Mouse (Mus musculus) yolk sac, embryonic 10.5 days (tissue): ENCODE measurements around the gene Tyw1.

Source experiments
- DNase-seq: peaks from one replicate; pipeline ENCODE4 v3.0.0-alpha.2; 2017; ENCODE audit warnings: low spot score

The Tyw1 gene

DNA sequence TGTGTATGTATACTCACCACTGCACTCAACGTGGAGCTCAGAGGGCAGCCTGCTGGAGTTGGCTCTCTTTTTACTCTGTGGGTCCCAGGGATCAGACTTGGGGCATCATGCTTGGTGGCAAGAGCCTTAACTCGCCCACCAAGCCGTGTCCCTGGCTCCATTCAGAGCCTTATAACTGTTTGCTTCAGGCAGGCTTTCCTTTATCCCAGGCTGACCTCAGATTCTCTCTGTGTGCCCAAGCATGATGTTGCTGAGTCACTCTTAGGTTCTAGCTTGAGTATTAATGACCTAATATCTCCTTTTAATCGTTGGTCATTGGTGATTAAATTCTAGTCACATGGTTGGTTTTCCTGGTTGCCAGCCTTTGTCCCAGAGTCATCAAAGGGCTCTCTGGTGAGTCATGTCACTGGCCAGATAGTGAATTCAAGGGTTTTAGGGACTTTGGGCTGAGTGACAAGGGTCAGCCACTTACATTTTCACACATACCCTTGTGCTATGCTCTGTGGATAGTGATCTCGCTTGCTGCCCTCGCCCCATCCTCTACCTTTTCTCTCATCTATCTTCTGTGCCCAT lies 9.1 kb downstream of the Tyw1 start:
- DNase-seq: no peak

DNA sequence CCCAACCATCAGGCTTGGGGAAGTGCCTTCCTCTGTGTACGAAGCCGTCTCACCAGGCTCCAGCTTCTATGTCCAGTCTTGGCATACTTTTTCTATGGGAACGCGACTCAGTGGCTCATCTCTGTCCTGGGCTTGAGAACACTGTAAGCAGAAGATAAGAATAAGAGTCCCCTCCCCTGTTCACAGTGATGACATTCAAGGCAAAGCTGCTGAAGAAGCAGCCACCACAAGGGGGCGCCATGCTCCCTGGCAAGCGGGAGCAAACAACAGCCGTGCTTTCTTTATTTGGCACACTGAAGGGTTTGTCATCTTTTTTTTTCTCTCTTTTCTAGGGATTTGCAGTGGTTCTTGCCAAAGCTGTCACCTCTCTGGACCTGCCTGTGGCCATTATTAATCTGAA lies 11.2 kb downstream of the Tyw1 start:
- DNase-seq: no peak

DNA sequence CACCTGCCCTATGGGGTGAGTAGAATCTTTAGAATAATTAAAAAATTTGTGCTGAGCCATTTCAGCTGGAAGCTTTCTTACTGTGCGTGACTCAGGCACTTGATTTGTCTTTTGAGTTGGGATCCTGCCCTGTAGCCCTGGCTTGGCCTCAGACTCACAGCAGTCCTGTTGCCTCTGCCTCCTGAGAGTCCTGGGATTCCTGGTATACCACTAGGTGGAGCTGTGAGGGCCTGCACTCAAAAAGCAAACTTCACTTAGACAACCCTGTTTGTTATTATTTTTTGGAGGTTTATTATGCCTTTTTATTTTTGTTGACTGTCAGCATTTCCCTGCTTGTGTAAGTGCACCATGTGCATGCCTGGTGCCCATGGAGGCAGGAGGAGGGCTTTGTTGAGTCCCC lies 11.9 kb downstream of the Tyw1 start:
- no peak for DNase-seq

DNA sequence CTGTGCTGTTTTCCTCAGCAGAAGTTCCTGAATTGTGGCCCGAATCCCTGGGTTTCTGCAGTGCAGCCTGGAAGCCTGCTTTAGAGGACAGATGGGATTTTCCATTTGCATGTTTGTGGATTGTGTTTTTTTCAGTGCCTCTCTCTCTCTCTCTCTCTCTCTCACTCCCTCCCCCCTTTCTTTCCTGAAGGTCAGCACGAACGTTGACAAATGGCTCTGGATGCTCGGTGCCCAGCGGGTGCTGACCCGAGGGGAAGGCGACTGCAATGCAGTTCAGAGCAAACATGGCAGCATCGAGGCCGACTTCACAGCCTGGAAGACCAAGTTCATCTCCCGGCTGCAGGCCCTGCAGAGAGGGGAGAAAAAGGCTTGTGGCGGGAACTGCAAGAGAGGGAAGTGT lies 13.6 kb downstream of the Tyw1 start:
- DNase-seq: no peak

DNA sequence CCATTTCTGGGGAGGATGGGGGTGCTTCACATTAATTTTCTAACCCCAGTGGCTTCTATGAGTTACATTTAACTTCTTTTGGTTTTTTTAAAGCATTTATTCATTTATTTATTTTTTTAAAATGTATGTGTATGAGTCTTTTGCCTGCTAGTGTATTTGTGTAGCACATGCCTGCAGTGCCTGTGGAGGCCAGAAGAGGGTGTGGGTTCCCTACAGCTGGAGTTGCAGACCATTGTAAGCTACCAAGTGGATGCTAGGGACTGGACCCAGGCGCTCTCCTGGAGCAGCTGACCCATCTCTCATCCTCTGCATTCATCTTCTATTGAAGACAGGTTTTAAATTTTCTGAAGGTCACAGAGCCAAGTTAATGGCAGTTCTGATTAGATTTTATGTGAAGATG lies 16.9 kb downstream of the Tyw1 start:
- DNase-seq: no peak

DNA sequence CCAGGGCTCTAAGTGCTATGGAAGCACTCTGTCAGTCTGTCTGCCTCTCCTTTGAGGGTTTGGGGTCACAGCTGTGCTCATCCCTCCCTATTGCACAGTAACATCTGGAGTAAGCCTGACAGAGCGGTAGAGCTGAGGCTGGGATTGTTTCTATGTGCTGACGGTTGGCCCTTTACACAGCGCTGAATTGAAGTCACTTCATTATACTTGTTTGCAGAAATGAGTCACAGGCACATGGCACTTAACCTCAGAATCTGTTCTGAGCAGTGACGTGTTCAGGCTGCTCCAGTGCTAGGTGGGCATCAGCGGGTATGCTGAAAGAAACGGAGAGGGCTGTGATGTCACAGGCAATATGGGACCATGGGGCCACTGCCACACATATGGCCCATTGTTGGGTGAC lies 17.6 kb downstream of the Tyw1 start:
- no peak for DNase-seq

DNA sequence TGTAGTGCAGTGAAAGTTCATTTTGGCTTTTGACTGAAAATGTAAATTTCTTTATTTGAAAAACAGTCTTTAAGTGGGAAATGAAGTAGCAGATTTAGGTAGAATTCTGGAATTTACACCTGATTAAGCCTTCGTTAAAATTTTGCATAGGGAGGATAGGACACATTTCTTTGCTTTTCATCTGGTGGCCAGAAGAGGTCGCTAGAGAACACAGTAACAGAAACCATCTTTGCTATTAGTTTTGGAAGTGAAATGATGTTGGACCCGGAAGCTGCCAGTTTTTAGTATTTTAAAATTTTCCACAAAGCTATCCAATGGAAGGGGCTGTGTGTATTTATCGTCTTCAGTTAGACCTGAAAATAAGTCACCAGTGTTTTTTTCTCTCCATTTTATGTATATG lies 20.1 kb downstream of the Tyw1 start:
- no peak for DNase-seq

DNA sequence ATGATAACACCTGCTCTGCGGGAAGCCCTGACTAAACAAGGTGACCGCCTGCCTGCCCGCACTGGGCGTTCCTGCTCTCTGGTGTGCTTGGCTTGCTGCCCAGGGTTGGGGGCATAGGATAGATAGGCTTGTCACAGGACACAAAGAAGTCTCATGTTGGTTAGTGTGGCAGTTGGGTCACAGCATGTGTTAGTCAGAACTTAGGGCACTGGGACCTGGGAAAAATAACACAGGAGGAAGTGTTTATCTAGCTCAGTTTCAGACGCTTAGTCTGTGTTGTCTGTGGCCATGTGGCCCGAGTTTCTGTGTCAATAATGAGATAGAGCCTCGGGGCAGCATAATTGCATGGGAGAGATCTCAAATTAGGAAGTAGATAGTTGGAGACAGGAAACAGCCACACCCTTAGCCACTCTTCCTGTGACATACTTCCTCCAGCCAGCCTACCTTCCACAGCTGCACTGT lies 22.6 kb downstream of the Tyw1 start:
- no peak for DNase-seq

DNA sequence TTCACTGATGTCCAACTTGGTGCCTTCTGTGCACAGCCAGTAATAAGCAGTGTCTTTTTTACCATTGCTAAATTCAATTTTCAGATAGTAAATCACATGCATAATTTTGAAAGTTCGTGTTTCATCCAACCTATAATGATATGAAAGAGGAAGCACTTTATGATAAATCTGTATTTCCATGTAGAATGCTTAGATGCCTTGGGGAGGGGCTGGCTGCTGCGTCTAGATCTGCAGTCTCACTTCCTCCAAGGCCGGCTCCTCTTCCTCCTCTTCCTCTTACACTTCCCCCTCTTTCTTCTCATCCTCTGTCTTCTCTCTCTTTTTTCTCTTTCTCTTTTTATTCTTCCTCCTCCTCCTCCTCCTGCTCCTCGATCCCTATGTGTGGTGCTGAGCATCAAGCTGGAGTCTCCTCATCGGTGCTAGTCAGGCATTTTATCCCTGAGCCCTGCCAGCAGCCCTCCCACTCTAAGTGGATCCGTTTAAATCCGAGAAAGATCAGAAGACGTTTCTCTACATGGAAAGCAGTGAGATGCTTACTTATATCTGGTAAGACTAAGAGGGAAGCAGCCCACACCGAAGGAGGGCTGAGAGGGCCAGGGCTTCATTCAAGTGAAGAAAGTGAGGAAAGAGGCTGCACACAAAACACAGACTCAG lies 27.8 kb downstream of the Tyw1 start:
- no peak for DNase-seq

DNA sequence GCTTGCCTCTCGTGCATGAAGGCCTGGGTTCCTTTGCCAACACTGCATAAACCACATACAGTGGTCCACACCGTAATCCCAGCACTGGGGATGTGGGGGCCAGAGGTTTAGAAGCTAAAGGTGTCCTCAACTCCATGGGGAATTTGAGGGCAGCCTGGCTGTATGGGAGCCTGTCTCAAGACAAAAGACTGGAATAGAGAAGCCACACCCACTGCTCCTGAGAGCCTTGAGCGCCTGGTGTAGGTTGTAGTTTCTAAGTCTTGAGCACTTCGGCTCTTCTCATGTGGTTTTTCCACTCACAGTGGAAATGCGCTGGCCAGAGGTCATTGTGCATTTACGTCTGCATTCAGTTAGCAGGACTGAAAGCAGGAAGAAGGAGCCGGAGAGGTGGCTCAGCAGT lies 32.7 kb downstream of the Tyw1 start:
- no peak for DNase-seq

DNA sequence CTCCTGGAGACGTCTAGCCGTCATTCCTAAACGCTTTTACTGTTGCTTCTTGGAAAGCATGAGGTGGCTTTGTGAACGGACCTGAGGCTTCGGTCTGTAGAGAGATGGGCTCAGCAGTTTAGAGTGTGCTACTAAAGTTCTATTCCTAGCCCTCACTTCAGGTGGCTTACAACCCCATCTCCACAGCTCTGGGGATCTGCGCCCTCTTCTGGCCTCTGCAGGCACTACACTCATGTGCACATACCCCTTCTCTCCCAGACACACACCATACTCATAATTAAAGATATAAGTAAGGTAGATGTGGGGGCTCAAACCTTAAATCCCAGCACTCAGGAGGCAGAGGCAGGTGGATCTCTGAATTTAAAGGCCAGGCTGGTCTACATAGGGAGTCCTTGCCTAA lies 34.8 kb downstream of the Tyw1 start:
- DNase-seq: no peak

DNA sequence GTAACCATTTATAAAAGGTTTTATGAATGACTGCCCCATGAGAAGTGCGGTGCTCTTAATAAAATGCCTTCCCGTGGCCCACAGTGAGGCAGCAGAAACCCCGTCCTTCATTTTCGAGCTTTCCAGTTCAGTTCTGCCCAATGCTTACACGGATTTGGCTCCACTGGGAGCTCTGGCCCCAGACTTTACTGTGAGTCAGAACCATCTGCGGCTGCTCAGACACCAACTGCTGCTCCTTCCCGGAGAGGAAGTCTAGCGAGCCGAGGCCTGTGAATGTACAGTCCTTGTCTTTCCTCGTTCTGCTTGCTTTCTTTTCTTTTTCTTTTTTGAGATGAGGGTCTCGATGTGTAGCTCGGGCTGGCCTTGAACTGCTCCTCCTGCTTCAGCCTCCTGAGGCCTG lies 35.4 kb downstream of the Tyw1 start:
- DNase-seq: no peak

DNA sequence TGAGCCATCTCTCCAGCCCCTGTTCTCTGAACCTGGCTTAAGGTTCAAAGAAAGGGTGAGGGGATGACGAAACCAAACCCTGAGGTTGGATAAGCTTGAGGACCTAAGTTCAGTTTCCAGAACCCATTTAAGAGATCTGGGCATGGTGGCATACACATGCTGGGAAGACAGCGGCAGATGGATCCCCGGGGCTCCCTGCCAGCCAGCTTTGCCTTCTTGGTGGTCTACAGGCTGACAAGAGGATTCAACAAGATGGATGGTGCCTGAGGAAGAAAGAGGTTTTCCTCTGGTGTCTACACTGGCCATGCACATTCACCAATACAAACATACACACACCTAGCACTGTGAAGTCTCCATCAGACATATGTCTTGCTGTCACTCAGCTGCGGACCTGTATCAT lies 37.6 kb downstream of the Tyw1 start:
- no peak for DNase-seq

DNA sequence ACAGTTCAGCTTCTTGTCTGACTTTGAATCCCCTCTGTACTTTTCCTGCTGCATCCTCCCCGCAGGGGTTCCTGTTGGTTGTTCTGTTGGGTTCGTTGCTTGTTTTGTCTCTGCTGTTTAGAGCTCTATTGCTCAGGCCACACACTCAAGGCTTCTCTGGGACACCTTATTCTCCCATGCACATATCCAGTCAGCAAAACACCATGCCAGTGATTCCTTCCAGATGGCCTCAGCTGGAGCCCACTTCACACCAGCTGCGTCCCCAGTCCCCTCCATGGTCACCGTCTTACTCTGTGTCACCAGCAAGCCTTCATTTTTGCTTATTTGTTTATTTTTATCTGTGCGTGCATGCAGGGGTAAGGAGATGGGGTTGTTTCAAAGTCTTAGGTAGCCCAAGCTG lies 38.5 kb downstream of the Tyw1 start:
- no peak for DNase-seq

DNA sequence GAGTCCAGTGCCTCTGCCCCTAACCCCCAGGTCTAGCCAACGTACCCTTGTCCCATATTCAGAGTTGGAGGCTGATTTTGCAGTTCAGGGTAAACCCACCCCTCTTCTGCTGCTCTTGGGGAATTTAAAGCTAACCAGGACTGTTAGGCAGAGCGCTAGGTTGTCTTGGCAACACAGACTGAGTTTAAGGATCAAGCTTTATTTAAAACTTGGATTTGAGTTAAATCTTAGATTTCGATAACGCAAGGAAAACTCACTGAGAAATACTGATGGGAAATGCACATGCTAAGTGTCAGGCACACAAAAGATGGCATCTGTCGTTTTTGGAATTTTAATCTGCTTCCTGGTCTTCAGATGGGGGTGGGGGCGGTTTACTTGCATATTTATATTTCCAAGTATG lies 39.2 kb downstream of the Tyw1 start:
- no peak for DNase-seq

DNA sequence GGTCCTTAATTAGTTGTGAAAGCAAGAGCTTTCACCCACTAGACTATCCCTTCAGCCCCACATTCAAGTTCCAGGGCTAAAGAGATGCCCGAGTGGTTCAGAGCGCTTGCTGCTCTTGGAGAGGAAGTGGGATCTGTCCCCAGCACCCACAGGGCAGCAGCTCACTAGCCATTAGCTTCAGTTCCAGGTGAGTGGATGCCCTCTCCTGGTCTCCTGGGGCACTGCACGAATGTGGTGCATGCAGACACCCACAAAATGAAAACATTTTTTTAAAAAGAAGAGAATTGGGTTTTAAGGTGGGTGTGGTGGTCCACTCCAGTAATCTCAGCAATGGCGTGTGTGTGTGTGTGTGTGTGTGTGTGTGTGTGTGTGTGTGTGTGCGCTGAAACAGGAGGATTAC lies 40.7 kb downstream of the Tyw1 start:
- no peak for DNase-seq

DNA sequence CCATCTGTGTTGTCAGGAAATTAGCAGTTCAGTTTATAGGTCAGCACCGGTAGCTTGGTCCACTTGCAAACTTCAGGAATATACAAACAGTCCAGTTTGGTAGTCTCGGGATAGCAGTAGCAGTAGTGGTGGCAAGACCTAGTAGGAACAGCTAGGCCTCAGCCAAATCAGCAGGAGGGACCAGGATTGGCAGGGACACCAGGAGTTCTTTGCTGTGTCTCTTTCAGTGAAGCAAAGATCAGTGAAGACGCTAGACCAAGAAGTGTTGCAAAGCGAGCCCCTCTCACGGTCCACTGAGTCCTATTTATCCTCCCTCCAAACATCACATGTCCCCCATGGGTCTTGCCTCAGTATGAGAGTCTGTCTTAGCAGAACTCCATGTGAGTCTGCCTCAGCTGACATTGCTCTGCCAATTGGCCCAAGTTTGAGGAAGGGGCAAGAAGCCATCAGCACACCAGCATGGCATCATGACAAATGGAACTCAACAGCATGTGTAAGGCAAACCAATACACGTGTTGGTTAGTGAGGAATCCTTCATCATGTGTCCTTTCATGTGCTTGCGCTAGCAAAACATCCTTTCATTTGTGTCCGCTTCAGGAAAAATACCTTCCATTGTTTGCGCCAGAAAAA lies 43.5 kb downstream of the Tyw1 start:
- no peak for DNase-seq

DNA sequence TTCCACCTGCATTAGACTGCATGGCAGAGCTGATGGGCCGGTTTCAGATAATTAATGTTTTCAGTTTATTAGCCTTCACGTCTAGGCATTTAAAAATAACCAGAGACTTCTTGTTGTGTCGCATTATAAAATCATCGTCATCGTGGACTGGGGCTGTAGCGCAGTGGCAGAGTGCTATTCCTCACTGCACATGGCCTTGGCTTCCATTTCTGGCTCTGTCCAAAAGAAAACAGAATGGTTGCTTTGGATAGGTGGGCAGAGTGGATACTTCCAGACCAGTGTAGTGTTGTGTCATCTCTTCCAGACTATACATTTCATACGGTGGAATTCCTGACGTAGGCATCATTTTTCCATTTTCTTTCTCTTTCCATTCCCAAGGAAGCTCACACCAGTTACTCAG lies 44.1 kb downstream of the Tyw1 start:
- no peak for DNase-seq

DNA sequence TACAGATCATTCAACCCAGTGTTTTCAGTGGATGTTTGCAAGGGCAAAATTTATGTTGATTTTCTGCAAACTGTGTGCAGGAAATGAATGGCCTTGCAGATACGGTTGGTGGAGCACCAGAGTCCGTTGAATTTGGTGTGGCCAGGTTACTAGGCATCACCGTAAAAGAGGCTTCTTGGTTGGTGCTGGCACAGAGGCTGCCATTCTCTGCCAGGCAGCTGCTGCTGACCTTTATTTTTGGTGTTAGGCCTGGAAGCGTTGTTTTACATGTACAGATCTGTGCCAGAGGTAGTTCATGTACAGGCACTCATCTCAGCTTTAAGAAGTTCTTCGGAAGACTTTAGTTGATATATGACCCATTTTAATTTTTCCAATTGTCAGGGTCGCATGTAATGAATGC lies 48.2 kb downstream of the Tyw1 start:
- DNase-seq: no peak

DNA sequence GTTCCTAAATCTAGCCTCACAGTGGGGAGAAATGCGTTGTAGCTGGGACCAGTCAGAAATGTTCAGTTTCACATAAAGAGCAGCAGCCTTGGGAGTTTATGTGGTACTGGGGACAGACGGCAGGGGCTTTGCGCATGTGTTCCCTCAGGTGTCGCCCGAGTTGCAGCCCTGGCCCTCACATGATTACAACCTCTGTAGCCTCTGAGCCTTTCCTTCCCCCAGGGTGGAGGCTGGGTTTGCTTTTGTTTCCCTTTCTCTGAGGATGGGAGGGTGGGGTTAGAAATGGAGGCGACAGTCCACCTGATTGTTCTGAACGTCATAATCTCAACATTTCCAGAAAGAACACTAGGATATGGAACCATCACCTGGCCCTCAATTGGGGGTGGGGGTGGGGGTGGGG lies 52.5 kb downstream of the Tyw1 start:
- DNase-seq: no peak

DNA sequence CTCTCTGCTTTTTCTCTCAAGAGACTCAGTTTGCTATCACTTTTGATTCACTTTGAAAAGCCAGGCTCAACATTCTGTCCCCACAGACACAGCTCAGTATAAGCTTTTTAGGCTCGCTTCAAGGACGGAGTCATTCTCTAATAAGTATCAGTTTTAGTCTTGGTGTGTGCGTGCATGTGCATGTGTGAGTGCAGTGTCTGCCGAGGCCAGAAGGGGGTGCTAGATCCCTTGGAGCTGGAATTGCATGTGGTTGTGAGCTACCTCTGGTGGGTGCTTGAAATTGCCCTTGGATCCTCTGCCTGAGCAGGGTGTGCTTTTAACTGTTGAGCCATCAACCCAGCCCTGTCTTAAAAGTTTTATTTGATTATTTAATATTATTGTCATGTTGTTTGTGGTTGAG lies 54.7 kb downstream of the Tyw1 start:
- no peak for DNase-seq

DNA sequence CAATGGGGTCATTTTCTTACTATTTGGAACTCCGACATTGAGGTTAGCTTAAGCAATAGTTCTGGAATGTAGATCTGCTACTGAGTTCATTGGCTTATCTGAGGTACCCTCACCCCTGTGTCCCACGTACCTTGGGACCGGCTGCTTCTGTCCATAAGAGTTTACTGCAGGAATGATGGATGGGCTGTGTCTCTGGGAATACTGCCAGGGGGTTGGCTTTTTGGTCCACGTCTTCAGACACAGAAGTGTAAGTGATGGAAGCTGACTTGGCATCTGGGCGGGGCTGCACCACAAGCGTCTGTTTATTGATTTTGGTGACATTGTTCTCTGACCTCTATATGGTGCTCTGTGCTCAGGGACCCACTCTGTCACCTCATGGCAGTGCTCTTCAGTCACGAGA lies 55.4 kb downstream of the Tyw1 start:
- no peak for DNase-seq

DNA sequence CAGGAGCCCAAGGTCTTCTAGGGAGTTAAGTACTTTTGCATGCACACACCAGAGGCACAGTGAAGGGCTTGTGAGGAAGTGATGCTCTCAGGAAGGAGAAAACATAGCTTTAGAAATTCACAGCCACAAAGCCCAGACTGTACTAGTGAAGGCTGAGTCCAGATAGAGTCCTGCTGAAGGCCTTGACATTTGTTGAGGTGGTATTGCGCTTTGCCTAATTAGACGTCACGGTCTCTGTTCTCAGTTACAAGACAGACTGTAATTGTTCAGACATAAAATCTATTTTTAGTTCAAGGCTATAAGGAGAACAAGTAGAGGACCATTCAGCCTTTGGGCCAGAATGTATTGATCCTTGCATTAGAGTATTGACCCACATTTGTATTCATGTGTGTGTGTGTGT lies 58.1 kb downstream of the Tyw1 start:
- DNase-seq: no peak

DNA sequence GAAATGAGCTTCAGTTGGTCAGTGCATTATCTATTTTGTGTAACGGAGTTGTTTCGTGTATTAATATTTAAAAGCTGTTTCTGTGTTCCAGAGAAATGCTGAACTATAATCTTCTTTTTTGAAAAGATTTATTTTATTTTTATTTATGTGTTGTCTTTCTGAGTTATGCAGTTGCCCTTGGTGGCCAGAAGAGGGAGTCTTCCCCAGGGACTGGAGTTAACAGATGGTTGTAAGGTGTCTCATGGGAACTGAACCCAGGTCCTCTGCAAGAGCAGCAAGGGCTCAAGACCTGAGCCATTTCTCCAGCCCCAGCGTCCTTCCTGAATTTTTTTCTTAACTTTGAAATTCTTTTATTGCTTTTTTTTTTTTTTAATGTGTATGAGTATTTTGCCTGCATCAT lies 59.5 kb downstream of the Tyw1 start:
- DNase-seq: no peak
